Mouse (Mus musculus) T-cell, adult 66 days (primary cell): ENCODE measurements around the gene Jade1. TPM values are rescaled to one million over a fixed set of nuclear protein-coding genes. Genes with fewer than 3 reads are reported as not detected.

Source experiments
- total RNA-seq, 2 experiments: library from RNA; stranded (reverse); gene quantifications; 3 replicates in 1 of 2; 4 replicates in 1 of 2; pipeline ENCODE4 v1.2.4; 2023

Jade1 gene
- 10 to 100 TPM; 43.6 to 46.8 TPM for total RNA-seq

DNA sequence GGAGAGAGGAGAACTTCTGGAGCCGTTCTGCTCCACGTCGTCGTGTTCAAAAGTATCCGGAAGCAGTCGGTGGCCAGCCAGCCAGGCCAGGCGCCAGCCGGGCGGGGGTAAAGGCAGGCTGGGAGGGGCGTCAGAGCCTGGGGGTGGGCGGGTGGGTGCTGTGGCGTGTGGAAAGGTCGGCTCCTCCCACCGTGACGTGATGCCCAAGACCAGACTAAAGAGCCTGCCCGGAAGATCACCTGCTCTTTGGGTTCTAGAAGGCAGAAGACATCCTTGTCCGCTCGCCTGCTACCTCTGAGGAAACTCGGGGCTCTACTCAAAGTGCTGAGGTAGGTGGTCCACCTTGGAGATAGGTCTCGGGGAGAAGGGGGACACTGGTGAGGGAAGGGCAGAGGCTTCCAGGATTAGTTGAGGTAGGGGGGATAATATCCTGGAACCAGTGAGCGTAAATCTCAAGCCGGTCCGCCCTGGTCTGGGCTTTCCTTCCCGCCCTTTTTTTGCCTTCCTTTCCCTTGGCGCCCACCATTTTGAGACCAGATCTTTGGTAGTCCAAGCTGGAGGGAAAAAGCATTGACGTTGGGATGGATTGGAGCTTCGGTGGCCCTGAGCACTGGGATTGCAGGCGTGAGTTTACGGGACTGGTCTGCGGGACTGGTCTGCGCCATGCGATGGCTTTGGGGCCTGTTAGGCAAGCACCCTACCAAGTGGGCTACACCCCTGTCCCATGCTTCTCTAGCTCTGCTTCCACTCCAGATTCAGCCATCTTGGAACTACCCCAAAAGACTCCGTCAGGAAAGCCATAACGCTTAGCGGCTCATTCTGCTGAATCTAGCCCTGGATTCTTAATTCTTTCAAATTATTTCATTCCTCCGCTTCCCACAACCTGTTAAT lies at the start of gene Jade1:
Gene Jade1, plus strand, starts transcription at position 241 of the 891 bp plus-strand sequence.

Other genes with a start within 250 kb of the Jade1 start
- 10 to 100 TPM; 14.2 to 16.7 TPM for gene Sclt1, start 186.8 kb downstream of the Jade1 start, total RNA-seq
- gene D3Ertd751e, start 186.9 kb downstream of the Jade1 start, total RNA-seq = 10 to 100 TPM in 1 of 2 experiments, 1 to 10 TPM in 1; 9.0 to 14.1 TPM